Mouse (Mus musculus) intestine, embryonic 16.5 days (tissue): Measurements from ENCODE around the gene Nell1. TPM values are rescaled to one million over a fixed set of nuclear protein-coding genes. Genes with fewer than 3 reads are reported as not detected.

Experiments
- ATAC-seq: fragments of 200-750 bp; cut with Nextera tagmentation; 2 replicates; pipeline ENCODE4 v1.8.0; 2017; ENCODE audit warnings: moderate TSS enrichment, moderate library complexity
- H3K27ac ChIP-seq: fragments of 300-500 bp; sonication (generic); 2 replicates; pipeline ENCODE4 v1.5.1; 2014; ENCODE audit warnings: mild to moderate bottlenecking, low read length
- H3K27me3 ChIP-seq: fragments of 300-500 bp; sonication (generic); replicated peaks from 2 replicates; pipeline ENCODE4 v1.6.1; 2014; ENCODE audit warnings: low read length, control low read depth, mixed read lengths; ENCODE audit not compliant: control insufficient read depth, insufficient read depth
- H3K36me3 ChIP-seq: fragments of 300-500 bp; sonication (generic); 2 replicates; pipeline ENCODE4 v1.6.1; 2014; ENCODE audit warnings: low read length, control low read depth; ENCODE audit not compliant: control insufficient read depth, insufficient read depth
- H3K4me1 ChIP-seq: fragments of 300-500 bp; sonication (generic); 2 replicates; pipeline ENCODE4 v1.6.1; 2014; ENCODE audit warnings: low read length, control low read depth, mixed read lengths; ENCODE audit not compliant: control insufficient read depth, insufficient read depth
- H3K4me2 ChIP-seq: fragments of 300-500 bp; sonication (generic); 2 replicates; pipeline ENCODE4 v1.6.1; 2014; ENCODE audit warnings: low read depth, low read length, control low read depth
- H3K4me3 ChIP-seq: fragments of 300-500 bp; sonication (generic); 2 replicates; pipeline ENCODE4 v1.5.1; 2014; ENCODE audit warnings: mild to moderate bottlenecking, low read length
- H3K9ac ChIP-seq: fragments of 300-500 bp; sonication (generic); 2 replicates; pipeline ENCODE4 v1.6.1; 2014; ENCODE audit warnings: low read depth, low read length
- H3K9me3 ChIP-seq: fragments of 300-500 bp; sonication (generic); 2 replicates; pipeline ENCODE4 v1.6.1; 2016; ENCODE audit warnings: low read length, control low read depth; ENCODE audit not compliant: control insufficient read depth
- WGBS: fragments of 180-500 bp; shearing (Covaris S2); extraction: QIAGEN DNeasy Blood & Tissue Kit; methylation state at CpG from one replicate; pipeline ENCODE4 v1.1.7; 2014; 5-methylcytosine and 5-hydroxymethylcytosine counted together
- polyA plus RNA-seq: library from polyadenylated mRNA; unstranded; fragments of >200 nt; fragmentation: Nextera tagmentation; extraction: Ambion mirVana; gene quantifications from 2 replicates; pipeline ENCODE4 v1.2.1, GENCODE M21; 2015

Nell1 gene
- polyA plus RNA-seq, 1 experiment from 2014 or later = 4.2 TPM

DNA sequence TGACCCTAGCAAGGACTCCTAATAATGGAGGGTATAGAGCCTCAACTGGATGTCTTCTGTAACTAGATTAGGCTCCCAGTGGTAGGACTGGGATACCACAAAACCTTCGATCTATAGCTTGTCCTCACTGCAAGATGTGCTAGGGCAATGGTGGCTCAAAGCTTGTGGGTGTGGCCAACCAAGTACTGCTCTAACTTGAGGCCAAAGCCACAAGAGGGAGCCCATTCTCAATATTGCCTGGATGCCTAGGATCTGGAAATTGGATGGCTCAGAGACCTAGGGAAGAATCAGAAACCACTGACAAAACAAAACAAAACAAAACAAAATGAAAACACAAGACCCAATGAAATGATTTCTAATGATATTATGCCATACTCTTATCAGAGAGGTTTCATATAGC lies 809.0 kb downstream of the Nell1 start:
- H3K27ac ChIP-seq = no peak overlapping the region
- WGBS = 64% methylated on average over 1 of the region's 1 CpGs
- H3K4me3 ChIP-seq = no peak overlapping the region

GRCm38 (mm10) chr7:50826180-50826579 lies 851.5 kb downstream of the Nell1 start:
- H3K4me3 ChIP-seq = no peak overlapping the region
- no peak overlapping the region for H3K4me2 ChIP-seq
- ATAC-seq = no peak
- no peak overlapping the region for H3K27ac ChIP-seq
- H3K4me1 ChIP-seq = no peaks in the 10 kb centered on the region
- 37% methylated on average over 7 of the region's 7 CpGs for WGBS
- H3K36me3 ChIP-seq = no peaks in the 10 kb centered on the region
- no peaks in the 10 kb centered on the region for H3K27me3 ChIP-seq
- H3K9ac ChIP-seq = no peak overlapping the region
- H3K9me3 ChIP-seq = no peaks in the 10 kb centered on the region

More for the DNA sequence above, 809.0 kb downstream of the Nell1 start:
- Histone ChIP-seq H3K9me3 (no peaks in the 10 kb centered on the region), H3K36me3 (no peaks in the 10 kb centered on the region), H3K9ac (no peak overlapping the region), H3K4me1 (no peaks in the 10 kb centered on the region), H3K4me2 (no peak overlapping the region), H3K27me3 (no peaks in the 10 kb centered on the region)
- ATAC-seq = no peak

DNA sequence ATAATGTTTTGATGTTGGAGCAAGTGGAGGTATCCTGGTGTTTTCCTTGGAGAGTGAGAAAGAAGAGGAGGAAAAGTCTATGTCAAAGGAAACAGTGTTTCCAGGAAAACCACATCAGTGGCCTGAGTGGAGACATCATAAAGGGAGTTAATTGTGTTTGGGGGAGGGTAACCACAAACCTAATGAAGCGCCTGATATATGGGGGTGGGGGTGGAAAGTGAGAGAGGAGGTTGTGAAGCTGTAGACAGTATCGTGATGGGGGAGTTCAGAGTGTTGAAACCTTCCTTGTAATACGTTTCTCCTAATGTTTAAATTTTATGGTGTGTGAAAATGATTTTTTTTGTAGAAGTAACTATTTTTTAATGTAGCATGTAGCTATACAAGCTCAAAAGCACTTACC lies 858.1 kb downstream of the Nell1 start:
- H3K27me3 ChIP-seq = no peaks in the 10 kb centered on the region
- no peaks in the 10 kb centered on the region for H3K36me3 ChIP-seq
- 60% methylated on average over 3 of the region's 3 CpGs for WGBS
- H3K9me3 ChIP-seq = no peaks in the 10 kb centered on the region
- H3K4me2 ChIP-seq = no peak overlapping the region
- H3K9ac ChIP-seq = no peak overlapping the region
- no peak for ATAC-seq
- no peaks in the 10 kb centered on the region for H3K4me1 ChIP-seq
- H3K27ac ChIP-seq = no peak overlapping the region
- no peak overlapping the region for H3K4me3 ChIP-seq

- Histone ChIP-seq H3K9me3 (no peaks in the 10 kb centered on the region), H3K27me3 (no peaks in the 10 kb centered on the region), H3K4me3 (no peak overlapping the region), H3K36me3 (no peaks in the 10 kb centered on the region), H3K27ac (no peak overlapping the region), H3K9ac (no peak overlapping the region), H3K4me2 (no peak overlapping the region), H3K4me1 (no peaks in the 10 kb centered on the region)
- ATAC-seq = no peak
Observed at GRCm38 (mm10) chr7:50842646-50843045, 868.0 kb downstream of the Nell1 start.

DNA sequence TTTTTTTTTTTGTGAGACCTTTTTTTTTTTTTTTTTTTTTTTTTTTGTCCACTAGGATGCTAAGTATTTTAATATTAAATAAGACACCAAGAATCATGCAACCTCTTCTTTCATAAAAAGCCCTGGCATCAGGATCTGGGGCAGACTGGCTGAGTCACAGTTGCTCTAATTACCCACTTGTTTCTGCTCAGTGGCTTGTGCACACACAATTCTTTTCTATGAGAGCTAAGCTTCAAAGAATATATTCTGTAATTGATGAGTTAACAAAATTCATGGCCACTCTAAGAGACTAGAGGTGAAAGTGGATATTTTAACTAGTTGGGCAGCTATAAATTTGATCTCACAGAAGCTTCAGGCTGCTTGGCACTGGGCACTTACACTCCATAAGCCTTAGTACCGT lies 873.3 kb downstream of the Nell1 start:
- no peak overlapping the region for H3K4me3 ChIP-seq
- H3K27me3 ChIP-seq = no peaks in the 10 kb centered on the region
- H3K9ac ChIP-seq = no peak overlapping the region
- 63% methylated on average over 1 of the region's 1 CpGs for WGBS
- no peak for ATAC-seq
- no peak overlapping the region for H3K4me2 ChIP-seq
- H3K36me3 ChIP-seq = no peaks in the 10 kb centered on the region
- H3K27ac ChIP-seq = no peak overlapping the region
- H3K9me3 ChIP-seq = no peaks in the 10 kb centered on the region
- no peaks in the 10 kb centered on the region for H3K4me1 ChIP-seq

DNA sequence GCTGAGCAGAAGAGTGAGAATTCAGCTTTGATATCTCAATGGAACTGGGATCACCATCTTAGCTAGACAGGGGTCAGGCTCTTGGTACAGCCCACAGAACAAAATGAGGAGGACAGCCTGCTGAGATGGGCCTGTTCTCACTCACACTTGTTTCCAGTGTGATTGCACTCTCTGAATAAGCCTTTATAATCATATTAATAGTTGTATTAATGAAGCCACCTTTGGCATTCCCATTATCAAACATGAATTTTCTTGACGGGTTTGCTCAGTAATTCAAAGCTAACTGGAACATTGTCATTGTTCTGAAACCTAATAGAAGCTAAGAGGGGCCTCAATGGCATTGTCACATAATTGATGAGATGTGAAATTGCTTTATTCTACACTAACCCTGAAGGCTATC lies 875.6 kb downstream of the Nell1 start:
- Histone ChIP-seq H3K27me3 (no peaks in the 10 kb centered on the region), H3K27ac (no peak overlapping the region), H3K4me2 (no peak overlapping the region), H3K36me3 (no peaks in the 10 kb centered on the region), H3K9me3 (no peaks in the 10 kb centered on the region), H3K4me3 (no peak overlapping the region), H3K9ac (no peak overlapping the region), H3K4me1 (no peaks in the 10 kb centered on the region)
- WGBS = 66% methylated on average over 1 of the region's 1 CpGs
- ATAC-seq = no peak

DNA sequence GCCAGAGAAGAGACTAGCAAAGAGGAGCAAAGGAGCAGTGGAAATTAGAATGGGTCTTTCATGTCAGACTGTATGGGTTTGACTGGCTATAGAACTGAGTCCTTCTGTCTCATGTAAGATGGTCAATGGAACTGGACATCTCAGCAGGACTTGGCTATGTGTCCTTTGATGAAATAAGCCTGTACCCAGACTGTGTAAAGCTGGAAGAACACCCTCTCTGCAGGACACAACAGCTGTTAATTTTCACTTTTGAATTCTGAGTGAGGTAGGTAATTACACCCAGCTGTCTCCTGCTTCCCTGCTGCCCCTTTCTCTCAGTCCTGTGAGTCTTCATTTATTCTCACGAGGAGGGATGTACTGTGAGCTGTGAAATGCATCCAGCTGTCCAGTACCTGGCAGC lies 895.5 kb downstream of the Nell1 start:
- Histone ChIP-seq H3K27me3 (no peaks in the 10 kb centered on the region), H3K4me1 (no peaks in the 10 kb centered on the region), H3K4me2 (no peak overlapping the region), H3K27ac (no peak overlapping the region), H3K36me3 (no peaks in the 10 kb centered on the region), H3K4me3 (no peak overlapping the region), H3K9me3 (no peaks in the 10 kb centered on the region), H3K9ac (no peak overlapping the region)
- ATAC-seq = no peak
- WGBS = 42% methylated on average over 1 of the region's 1 CpGs

DNA sequence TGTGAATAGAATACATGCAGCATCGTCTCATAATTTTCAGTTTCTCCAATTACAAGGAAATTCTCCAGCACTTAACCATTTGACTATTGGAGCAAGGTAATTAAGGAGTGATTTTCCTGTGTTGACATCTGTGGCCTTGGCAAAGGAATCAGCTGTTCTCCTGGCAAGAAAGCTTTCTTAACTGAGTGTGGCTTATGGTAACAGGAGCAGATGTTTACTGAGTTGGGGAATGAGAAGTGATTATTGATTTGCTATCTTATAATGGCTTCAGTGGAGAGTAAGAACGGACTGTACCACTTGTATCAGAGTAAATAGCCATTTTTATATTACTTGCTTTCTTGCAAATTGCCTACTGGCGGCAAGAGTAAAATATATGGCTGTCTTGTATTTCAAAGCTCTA lies 913.0 kb downstream of the Nell1 start:
- 58% methylated on average over 3 of the region's 3 CpGs for WGBS
- no peaks in the 10 kb centered on the region for H3K9me3 ChIP-seq
- H3K4me2 ChIP-seq = no peak overlapping the region
- ATAC-seq = no peak
- no peaks in the 10 kb centered on the region for H3K36me3 ChIP-seq
- H3K27me3 ChIP-seq = no peaks in the 10 kb centered on the region
- no peak overlapping the region for H3K9ac ChIP-seq
- no peaks in the 10 kb centered on the region for H3K4me1 ChIP-seq
- H3K27ac ChIP-seq = no peak overlapping the region
- no peak overlapping the region for H3K4me3 ChIP-seq

DNA sequence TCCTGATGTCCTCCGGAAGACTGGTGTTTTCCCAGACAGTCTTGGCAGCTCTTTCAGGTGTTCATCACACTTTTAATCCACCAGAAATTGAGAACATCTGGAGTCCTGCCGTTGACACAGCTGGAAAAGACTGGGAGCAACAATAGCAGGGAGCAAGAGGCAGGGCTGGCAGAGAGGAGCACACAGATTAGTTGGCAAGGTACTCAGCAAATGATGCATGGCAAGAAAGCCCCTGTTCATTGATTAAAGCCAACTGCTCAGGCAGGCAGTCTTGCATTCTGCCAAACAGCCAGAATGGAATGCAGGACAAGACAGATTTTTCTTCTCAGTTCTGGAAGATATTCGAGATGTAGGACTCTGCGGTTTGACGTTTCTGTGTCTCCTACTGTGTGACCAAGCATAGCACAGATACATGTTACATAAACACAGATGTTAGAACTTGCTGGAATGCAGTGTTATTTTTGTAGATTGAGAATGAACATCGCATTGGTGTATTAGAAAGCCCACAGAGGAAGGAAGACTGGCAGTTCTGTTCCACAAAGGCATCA lies 925.0 kb downstream of the Nell1 start:
- no peaks in the 10 kb centered on the region for H3K27me3 ChIP-seq
- 43% methylated on average over 6 of the region's 6 CpGs for WGBS
- ATAC-seq = peak; percentile 23; the same call in 1 of the 2 replicates
- no peak overlapping the region for H3K4me3 ChIP-seq
- no peak overlapping the region for H3K27ac ChIP-seq
- no peak overlapping the region for H3K9ac ChIP-seq
- no peaks in the 10 kb centered on the region for H3K36me3 ChIP-seq
- H3K4me2 ChIP-seq = no peak overlapping the region
- H3K4me1 ChIP-seq = no peaks in the 10 kb centered on the region
- H3K9me3 ChIP-seq = no peaks in the 10 kb centered on the region
